ENCODE assay signal across 5 mouse cellular contexts in genomic region chr1:89501891-89502290, GRCm38 (mm10). TPM values are rescaled to one million over a fixed set of nuclear protein-coding genes. Genes with fewer than 3 reads are reported as not detected.
DNase-seq lines count a peak whose midpoint lies in the region; TF ChIP-seq lines count a peak whose summit lies in the region.
"Not testable (repeated sequence)": the region's sequence is repeated elsewhere in the genome, so short reads cannot be mapped to it uniquely, and the experiment has no call there.

No protein-coding gene starts in this region.

- not testable (repeated sequence) for TF ChIP-seq CTCF in cerebellum, adult 2 months (IDR thresholded peaks at IDR 0.05; ENCODE audit: borderline replicate concordance, insufficient read depth, low read depth, low read length); kidney, adult 2 months (conservative IDR thresholded peaks at IDR 0.05; ENCODE audit: insufficient read depth, insufficient read length, low read depth, low read length)

- H3K27ac ChIP-seq in cerebellum, adult 2 months (ENCODE audit: insufficient read depth, low read length), result peak overlapping the region; percentile 71
- H3K27ac ChIP-seq in kidney, adult 2 months (ENCODE audit: insufficient read depth, low read depth, low read length), result not testable (repeated sequence)

- H3K4me3 ChIP-seq in cerebellum, adult 2 months (replicated peaks; ENCODE audit: insufficient read depth, low read depth, low read length); kidney, adult 2 months (ENCODE audit: insufficient read depth, low read depth, low read length): not testable (repeated sequence)

- DNase-seq in cerebellum, adult 2 months, result not testable (repeated sequence)
- peak; percentile 53 for DNase-seq in kidney, adult 11 months
- DNase-seq in kidney, adult 2 months, result peak; percentile 62
- DNase-seq in kidney, adult 8-10 months, result peak; percentile 21 to 31
- DNase-seq in kidney, adult 9 months, result peak; percentile 41

- H3K36me3 ChIP-seq in kidney, adult 2 months (ENCODE audit: control insufficient read depth, insufficient read depth, low read length), result not testable (repeated sequence)

- H3K4me1 ChIP-seq in cerebellum, adult 2 months (ENCODE audit: control insufficient read depth, insufficient read depth, low read length), result peaks cover 64% of the 10 kb centered on the region
- peaks cover 19% of the 10 kb centered on the region for H3K4me1 ChIP-seq in kidney, adult 2 months (ENCODE audit: control insufficient read depth, insufficient read depth, low read length)

- not testable (repeated sequence) for TF ChIP-seq POLR2A in cerebellum, adult 2 months (IDR thresholded peaks at IDR 0.05; ENCODE audit: borderline replicate concordance, insufficient read depth, low read length); kidney, adult 2 months (IDR thresholded peaks at IDR 0.05; ENCODE audit: low read depth, low read length)

- H3K27me3 ChIP-seq in cerebellum, adult 2 months (ENCODE audit: control insufficient read depth, insufficient read depth, low read length); kidney, adult 2 months (replicated peaks; ENCODE audit: control insufficient read depth, insufficient read depth, low read length): not testable (repeated sequence)

RNA-seq across cellular contexts. Expression of gene Agap1, which starts 47.3 kb away (rescaled TPM):
- 82.9 and 105 TPM in 2 replicates for polyA plus RNA-seq in cerebellum, adult 2 months (2012; rRNA removed)
- polyA plus RNA-seq in kidney, adult 2 months (2012; rRNA removed), result 29.3 and 31.6 TPM in 2 replicates
